Mouse (Mus musculus): ENCODE measurements around the gene Sh3tc1.

- no peak for TF ChIP-seq CTCF (conservative IDR thresholded peaks at IDR 0.05; ENCODE audit: low read length)
- TF ChIP-seq NANOG (IDR thresholded peaks at IDR 0.05; ENCODE audit: borderline replicate concordance, low read length) = no peak
Observed at GRCm38 (mm10) chr5:35762388-35762787, 22.6 kb upstream of the Sh3tc1 start.

Data from E14TG2a.4 (cell line).